Mouse (Mus musculus) cerebellum, postnatal 36 days (tissue): ENCODE data around the gene Rin3.
"Not testable (repeated sequence)": the region's sequence is repeated elsewhere in the genome, so short reads cannot be mapped to it uniquely, and the experiment has no call there.

Experiments
- DNase-seq, 2 experiments: peaks; one replicate each; pipeline ENCODE4 v3.0.0; 2021 to 2022; ENCODE audit warnings: mixed read lengths in 2 of 2

The Rin3 gene

GRCm38 (mm10) chr12:102282763-102283482 is at the start of gene Rin3:
Rin3 (plus strand) TSS chr12:102283048.
- DNase-seq = no peak

GRCm38 (mm10) chr12:102235551-102235950 is 47.3 kb upstream of the Rin3 start:
- no peak for DNase-seq

GRCm38 (mm10) chr12:102236317-102236716 is 46.5 kb upstream of the Rin3 start:
- no peak for DNase-seq

- no peak for DNase-seq
Observed at GRCm38 (mm10) chr12:102242076-102242722, 40.6 kb upstream of the Rin3 start.

- no peak for DNase-seq
Observed at GRCm38 (mm10) chr12:102243915-102244314, 38.9 kb upstream of the Rin3 start.

- DNase-seq = no peak
Observed at GRCm38 (mm10) chr12:102246226-102246625, 36.6 kb upstream of the Rin3 start.

- no peak for DNase-seq
Observed at GRCm38 (mm10) chr12:102248104-102248503, 34.7 kb upstream of the Rin3 start.

- no peak for DNase-seq
Observed at GRCm38 (mm10) chr12:102250316-102250715, 32.5 kb upstream of the Rin3 start.

- no peak for DNase-seq
Observed at GRCm38 (mm10) chr12:102251070-102251469, 31.8 kb upstream of the Rin3 start.

- DNase-seq = no peak
Observed at GRCm38 (mm10) chr12:102251985-102252384, 30.9 kb upstream of the Rin3 start.

GRCm38 (mm10) chr12:102252525-102252924 is 30.3 kb upstream of the Rin3 start:
- DNase-seq = no peak

GRCm38 (mm10) chr12:102255012-102255411 is 27.8 kb upstream of the Rin3 start:
- DNase-seq = no peak

- DNase-seq = no peak
Observed at GRCm38 (mm10) chr12:102258522-102259112, 24.2 kb upstream of the Rin3 start.

GRCm38 (mm10) chr12:102261933-102262396 is 20.9 kb upstream of the Rin3 start:
- DNase-seq = no peak

GRCm38 (mm10) chr12:102262809-102263208 is 20.0 kb upstream of the Rin3 start:
- no peak for DNase-seq

GRCm38 (mm10) chr12:102263249-102263648 is 19.6 kb upstream of the Rin3 start:
- no peak for DNase-seq

GRCm38 (mm10) chr12:102266433-102266832 is 16.4 kb upstream of the Rin3 start:
- DNase-seq = no peak

GRCm38 (mm10) chr12:102269144-102269543 is 13.7 kb upstream of the Rin3 start:
- no peak for DNase-seq

- DNase-seq = no peak
Observed at GRCm38 (mm10) chr12:102270776-102271405, 12.0 kb upstream of the Rin3 start.

- DNase-seq = no peak
Observed at GRCm38 (mm10) chr12:102271447-102271846, 11.4 kb upstream of the Rin3 start.

GRCm38 (mm10) chr12:102275833-102276443 is 6.9 kb upstream of the Rin3 start:
- DNase-seq = no peak

GRCm38 (mm10) chr12:102280290-102280689 is 2.6 kb upstream of the Rin3 start:
- DNase-seq = not testable (repeated sequence)
